Mouse (Mus musculus): ENCODE data around the gene Cd300ld2.
"Not testable (repeated sequence)": the region's sequence is repeated elsewhere in the genome, so short reads cannot be mapped to it uniquely, and the experiment has no call there.

Cd300ld2 gene

GRCm38 (mm10) chr11:115016093-115016492, at the start of gene Cd300ld2:
Gene Cd300ld2 (minus strand): TSS chr11:115016193.
- DNase-seq = not testable (repeated sequence)

DNA sequence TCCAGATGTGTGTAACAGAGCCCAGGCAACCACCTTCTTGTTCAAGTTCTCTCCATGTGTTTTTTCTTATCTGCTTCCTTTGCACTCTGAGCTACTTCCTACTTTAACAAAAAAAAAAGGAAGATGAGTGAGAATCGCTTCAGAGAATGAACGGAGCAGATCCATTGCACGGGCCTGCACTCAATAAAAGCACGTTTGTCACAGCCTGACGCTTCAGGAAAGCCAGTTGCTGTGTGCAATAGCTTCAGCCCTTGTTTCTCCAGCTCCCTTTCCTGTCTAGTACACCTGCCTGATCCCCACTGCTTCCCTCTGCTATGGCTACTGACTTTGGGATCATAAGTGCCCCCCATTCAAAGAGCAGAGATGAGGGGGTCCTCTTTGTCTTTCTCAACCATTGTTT, 46.1 kb upstream of the Cd300ld2 start, which contains the start of gene Cd300e:
Gene Cd300e, minus strand, starts transcription at position 101 of the 400 bp plus-strand sequence.
- DNase-seq = no peak

- DNase-seq = no peak
Measured at GRCm38 (mm10) chr11:115059797-115060196, 43.8 kb upstream of the Cd300ld2 start.

- no peak for DNase-seq
Measured at GRCm38 (mm10) chr11:115058701-115059100, 42.7 kb upstream of the Cd300ld2 start.

- no peak for DNase-seq
Measured at GRCm38 (mm10) chr11:115054537-115054936, 38.5 kb upstream of the Cd300ld2 start.

- no peak for DNase-seq
Measured at GRCm38 (mm10) chr11:115052991-115053390, 37.0 kb upstream of the Cd300ld2 start.

- peak; percentile 52 for DNase-seq
Measured at GRCm38 (mm10) chr11:115052206-115052605, 36.2 kb upstream of the Cd300ld2 start.

GRCm38 (mm10) chr11:115049282-115049895, 33.4 kb upstream of the Cd300ld2 start:
- no peak for DNase-seq

DNA sequence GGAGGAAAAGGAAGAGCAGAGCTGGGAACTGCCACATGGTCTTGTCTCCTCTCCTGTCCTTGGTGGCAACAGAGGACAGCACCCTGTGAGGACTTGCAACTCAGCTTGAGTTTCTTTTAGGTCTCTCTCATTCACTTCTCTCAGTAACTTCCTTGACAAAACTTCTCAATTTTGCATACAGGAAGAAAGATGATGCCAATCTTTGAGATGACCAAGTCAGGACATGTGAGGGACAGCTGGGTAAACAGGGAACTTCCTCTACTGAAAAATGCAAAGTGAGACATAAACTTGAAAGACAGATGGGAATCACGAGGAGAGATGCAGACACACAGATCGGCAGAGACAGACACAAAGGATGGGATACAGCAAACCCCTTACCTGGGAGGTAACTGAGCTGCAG, 32.3 kb upstream of the Cd300ld2 start, which contains the start of gene Cd300ld3:
Gene Cd300ld3, minus strand, starts transcription at position 151 of the 400 bp plus-strand sequence.
- no peak for DNase-seq

GRCm38 (mm10) chr11:115037669-115038068, 21.7 kb upstream of the Cd300ld2 start, which contains the start of gene Cd300ld5:
Gene Cd300ld5 (minus strand): TSS chr11:115037769.
- DNase-seq = not testable (repeated sequence)

- DNase-seq = not testable (repeated sequence)
Measured at GRCm38 (mm10) chr11:115026912-115027311, 10.9 kb upstream of the Cd300ld2 start, which contains the start of gene Cd300ld4. Gene Cd300ld4 (minus strand): TSS chr11:115027012.

DNA sequence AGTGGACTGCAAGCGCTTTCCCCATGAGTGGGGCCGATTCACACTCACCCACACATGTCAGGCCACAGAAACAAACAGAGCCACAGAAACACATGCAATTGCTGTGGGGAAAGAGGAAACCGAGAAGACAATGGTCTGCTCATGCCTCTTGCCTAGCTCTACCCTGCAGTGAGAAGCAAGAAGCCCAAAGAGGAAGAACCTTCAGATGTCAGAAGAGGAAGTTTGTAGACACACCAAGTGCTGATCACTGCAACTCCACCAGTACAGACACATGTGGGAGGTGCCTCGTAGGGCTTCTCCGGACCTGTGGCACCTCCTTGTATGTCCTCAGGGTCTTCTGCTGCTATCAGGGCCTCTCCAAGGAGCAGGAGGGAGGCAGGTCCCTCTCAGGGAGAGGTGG, 11.9 kb downstream of the Cd300ld2 start:
- DNase-seq = no peak

GRCm38 (mm10) chr11:115001474-115002040, 14.4 kb downstream of the Cd300ld2 start, which contains the start of gene Cd300c2:
Gene Cd300c2 (minus strand): TSS chr11:115001880.
- DNase-seq = no peak

GRCm38 (mm10) chr11:114989793-114990192, 26.2 kb downstream of the Cd300ld2 start, which contains the start of gene Cd300ld:
Gene Cd300ld (minus strand): TSS chr11:114989922.
- no peak for DNase-seq

DNA sequence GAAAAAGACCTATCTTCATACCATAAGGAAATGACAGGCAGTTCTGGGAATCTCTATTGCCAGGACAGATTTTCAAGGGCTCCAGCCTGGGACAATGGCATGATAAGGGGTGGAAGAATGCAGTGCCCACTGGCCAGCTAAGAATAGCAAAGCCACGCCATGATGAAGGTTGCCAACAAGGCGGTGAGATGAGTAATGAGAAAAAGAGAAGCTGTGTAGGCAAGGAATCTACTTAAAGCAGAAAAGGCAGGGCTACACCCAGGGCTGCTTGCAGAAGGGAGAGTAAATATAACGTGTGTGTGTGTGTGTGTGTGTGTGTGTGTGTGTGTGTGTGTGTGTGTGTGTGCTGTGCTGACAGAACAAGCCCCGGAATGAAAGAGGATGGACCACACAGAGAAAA, 34.1 kb downstream of the Cd300ld2 start:
- no peak for DNase-seq

DNA sequence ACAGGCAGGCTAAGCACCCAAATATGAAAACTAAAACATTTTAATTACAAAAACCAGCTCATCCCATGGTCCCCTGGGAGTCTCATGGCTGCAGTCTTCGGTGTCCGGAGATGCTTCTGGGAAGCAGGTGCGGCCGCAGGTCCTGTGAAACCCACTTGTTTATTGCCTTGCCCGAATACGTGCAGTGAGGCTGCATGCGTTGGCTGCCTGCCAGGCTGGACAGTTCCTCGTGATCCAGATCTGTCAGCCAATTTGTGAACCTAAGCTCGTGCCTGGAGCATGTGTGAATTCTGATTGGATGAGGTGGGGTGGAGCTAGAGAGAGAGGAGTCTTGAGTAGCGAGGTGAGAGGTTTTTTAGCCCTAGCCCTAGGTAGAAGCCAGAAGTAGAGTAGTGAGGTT, 43.3 kb downstream of the Cd300ld2 start:
- no peak for DNase-seq

- peak; percentile 1 for DNase-seq
Measured at GRCm38 (mm10) chr11:114968752-114969207, 47.2 kb downstream of the Cd300ld2 start, which contains the start of gene Cd300c. Gene Cd300c (minus strand): TSS chr11:114969157.

- no peak for DNase-seq
Measured at GRCm38 (mm10) chr11:114965182-114965828, 50.7 kb downstream of the Cd300ld2 start.

GRCm38 (mm10) chr11:114960369-114960768, 55.6 kb downstream of the Cd300ld2 start:
- no peak for DNase-seq
